Mouse (Mus musculus) splenic B cell, adult 2 months (primary cell): ENCODE results near the gene Optn.
"Not testable (repeated sequence)": the region's sequence is repeated elsewhere in the genome, so short reads cannot be mapped to it uniquely, and the experiment has no call there.

Experiments used
- DNase-seq: peaks from one replicate; pipeline ENCODE4 v3.0.0-alpha.2; 2011; ENCODE audit warnings: low read depth, low spot score
- H3K27me3 ChIP-seq: 2 replicates; pipeline ENCODE4 v1.6.1; 2012; ENCODE audit warnings: mild to moderate bottlenecking, low read length, moderate library complexity, mixed read lengths; ENCODE audit not compliant: control insufficient read depth, poor library complexity, insufficient read depth, severe bottlenecking
- H3K36me3 ChIP-seq: 2 replicates; pipeline ENCODE4 v1.6.1; 2012; ENCODE audit warnings: mild to moderate bottlenecking, low read length, moderate library complexity, mixed read lengths; ENCODE audit not compliant: control insufficient read depth, poor library complexity, insufficient read depth, severe bottlenecking

The Optn gene

DNA sequence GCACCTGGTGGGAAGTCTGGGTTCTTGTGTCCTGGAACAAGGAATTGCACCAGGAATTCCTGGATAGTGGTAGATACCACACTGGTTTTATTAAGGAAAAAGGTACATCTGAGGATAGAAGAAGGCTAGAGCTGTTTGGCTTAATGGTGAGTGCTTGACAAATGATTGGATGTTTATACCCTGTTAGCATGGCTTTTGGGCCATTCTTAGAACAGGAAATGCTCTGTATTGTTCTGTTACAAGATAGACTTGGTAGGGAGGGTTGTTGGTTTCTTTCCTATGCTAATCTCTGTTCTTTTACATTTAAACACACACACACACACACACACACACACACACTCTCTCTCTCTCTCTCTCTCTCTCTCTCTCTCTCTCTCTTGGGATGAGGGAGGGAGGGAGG, 12.0 kb upstream of the Optn start:
- no peak for DNase-seq

GRCm38 (mm10) chr2:5075432-5075831, 11.6 kb upstream of the Optn start:
- no peaks in the 10 kb centered on the region for H3K36me3 ChIP-seq
- DNase-seq, result no peak

More for the DNA sequence above, 12.0 kb upstream of the Optn start:
- Histone ChIP-seq H3K27me3 (no peaks in the 10 kb centered on the region), H3K36me3 (no peaks in the 10 kb centered on the region)

DNA sequence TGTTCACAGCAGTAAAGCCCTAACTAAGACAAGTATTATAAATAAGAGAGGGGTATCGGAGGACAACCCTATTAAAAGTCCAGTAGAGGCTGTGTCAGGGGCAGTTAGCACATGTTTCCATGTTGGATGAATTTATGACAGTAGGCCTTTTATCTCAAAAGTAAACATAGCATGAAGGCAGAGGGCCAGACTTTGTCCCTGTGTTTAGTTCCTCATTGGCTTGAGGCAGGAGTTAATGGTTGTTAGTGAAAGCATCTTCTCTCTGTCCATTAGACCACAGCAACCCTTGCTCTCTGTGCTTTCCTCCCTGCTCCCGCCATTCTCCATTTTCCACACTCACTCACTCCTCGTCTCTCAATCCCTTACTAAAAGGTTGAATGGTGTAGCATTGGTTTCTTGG, 9.9 kb upstream of the Optn start:
- Histone ChIP-seq H3K36me3 (no peaks in the 10 kb centered on the region), H3K27me3 (no peaks in the 10 kb centered on the region)
- DNase-seq, result no peak

More at GRCm38 (mm10) chr2:5075432-5075831, 11.6 kb upstream of the Optn start:
- H3K27me3 ChIP-seq, result no peaks in the 10 kb centered on the region

GRCm38 (mm10) chr2:5067951-5068350, 4.1 kb upstream of the Optn start:
- DNase-seq, result no peak
- H3K36me3 ChIP-seq, result no peaks in the 10 kb centered on the region
- H3K27me3 ChIP-seq, result no peaks in the 10 kb centered on the region

- H3K36me3 ChIP-seq, DNase-seq, H3K27me3 ChIP-seq: not testable (repeated sequence)
Measured at GRCm38 (mm10) chr2:5067254-5067653, 3.4 kb upstream of the Optn start.

GRCm38 (mm10) chr2:5064247-5064646, 396 bp upstream of the Optn start:
- DNase-seq, result no peak
- Histone ChIP-seq H3K27me3 (no peaks in the 10 kb centered on the region), H3K36me3 (no peaks in the 10 kb centered on the region)

DNA sequence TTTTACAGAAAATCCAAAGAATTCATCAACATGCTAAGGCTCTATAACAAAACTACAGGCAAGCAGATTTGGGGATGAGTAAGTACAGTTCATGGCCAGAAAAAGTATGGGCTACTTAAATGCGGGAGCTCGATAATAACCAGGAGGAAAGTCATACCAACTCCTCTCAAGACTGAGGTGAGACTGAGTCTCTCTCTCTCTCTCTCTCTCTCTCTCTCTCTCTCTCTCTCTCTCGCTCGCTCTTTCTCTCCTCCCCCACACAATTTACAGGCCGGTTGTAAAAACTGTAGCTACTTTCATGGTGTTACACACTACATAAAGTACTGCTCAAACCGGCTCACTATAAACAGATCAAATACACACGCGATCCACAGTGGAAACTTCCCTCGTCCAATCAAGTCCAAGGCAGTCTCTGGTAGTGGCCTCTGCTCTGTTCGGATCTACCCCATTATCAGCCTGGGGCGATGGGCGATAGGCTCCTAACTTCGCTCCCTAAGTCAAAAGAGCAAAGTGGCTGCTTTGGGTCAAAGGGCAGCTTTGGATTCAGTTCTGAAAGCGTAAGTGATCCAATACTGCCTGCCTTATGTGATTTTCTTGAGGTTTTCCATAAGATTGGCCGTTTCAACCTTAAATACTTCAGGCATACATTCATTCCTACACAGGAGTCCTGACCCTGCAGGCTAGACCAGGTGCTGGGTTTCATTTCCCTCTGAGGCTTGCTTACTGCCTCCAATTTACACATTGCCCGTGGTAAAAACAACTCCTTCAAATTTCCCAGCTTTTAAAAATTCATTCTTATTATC, 1.2 kb downstream of the Optn start:
- no peaks in the 10 kb centered on the region for H3K27me3 ChIP-seq
- no peaks in the 10 kb centered on the region for H3K36me3 ChIP-seq
- no peak for DNase-seq

GRCm38 (mm10) chr2:5061133-5061708, 2.6 kb downstream of the Optn start:
- DNase-seq, result no peak
- no peaks in the 10 kb centered on the region for H3K27me3 ChIP-seq
- H3K36me3 ChIP-seq, result no peaks in the 10 kb centered on the region

DNA sequence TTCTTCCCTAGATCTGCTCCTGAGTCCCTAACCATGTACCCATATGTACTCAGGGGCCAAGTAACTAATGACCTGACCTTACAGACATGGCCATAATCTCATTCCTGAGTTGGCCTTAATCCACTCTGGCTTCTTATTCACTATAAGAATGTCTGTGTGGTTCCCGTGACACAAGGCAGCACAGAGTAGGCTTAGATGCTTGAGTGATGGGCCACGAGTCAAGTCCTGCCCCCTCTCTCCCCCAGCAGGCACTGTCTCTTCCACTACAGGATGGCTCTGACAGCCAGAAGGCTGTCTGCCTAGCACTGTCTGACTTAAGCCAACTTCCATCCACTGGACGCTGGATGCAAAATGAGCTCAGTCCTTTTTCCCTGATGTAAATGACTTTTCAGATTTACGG, 3.9 kb downstream of the Optn start:
- no peaks in the 10 kb centered on the region for H3K27me3 ChIP-seq
- H3K36me3 ChIP-seq, result no peaks in the 10 kb centered on the region
- DNase-seq, result no peak

GRCm38 (mm10) chr2:5058436-5058835, 5.4 kb downstream of the Optn start:
- no peak for DNase-seq

DNA sequence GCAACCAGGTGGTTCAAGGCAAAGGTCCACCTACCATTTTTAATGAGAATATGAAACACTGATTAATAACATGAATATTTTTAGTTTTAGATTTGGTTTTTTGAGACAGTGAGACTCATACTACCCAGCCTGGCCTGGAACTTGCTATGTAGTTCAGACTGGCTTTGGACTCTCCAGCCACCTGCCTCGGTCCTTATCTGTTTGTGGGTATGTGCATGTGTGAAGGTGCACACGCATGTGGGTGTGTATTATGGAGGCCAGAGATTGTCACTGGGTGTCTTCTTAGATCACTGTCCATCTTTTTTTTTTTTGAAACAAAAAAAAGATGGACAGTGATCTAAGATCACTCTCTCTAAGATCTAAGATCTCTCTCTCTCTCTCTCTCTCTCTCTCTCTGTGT, 13.3 kb downstream of the Optn start:
- no peak for DNase-seq
- H3K36me3 ChIP-seq, result no peaks in the 10 kb centered on the region
- H3K27me3 ChIP-seq, result no peaks in the 10 kb centered on the region

More at GRCm38 (mm10) chr2:5058436-5058835, 5.4 kb downstream of the Optn start:
- Histone ChIP-seq H3K36me3 (no peaks in the 10 kb centered on the region), H3K27me3 (no peaks in the 10 kb centered on the region)

GRCm38 (mm10) chr2:5047016-5047415, 16.8 kb downstream of the Optn start:
- Histone ChIP-seq H3K27me3 (no peaks in the 10 kb centered on the region), H3K36me3 (no peaks in the 10 kb centered on the region)
- DNase-seq, result no peak

- peak; percentile 55 for DNase-seq
- no peaks in the 10 kb centered on the region for H3K36me3 ChIP-seq
- H3K27me3 ChIP-seq, result no peaks in the 10 kb centered on the region
Measured at GRCm38 (mm10) chr2:5045269-5045965, 18.4 kb downstream of the Optn start.

GRCm38 (mm10) chr2:5044321-5044720, 19.5 kb downstream of the Optn start:
- no peak for DNase-seq
- no peaks in the 10 kb centered on the region for H3K27me3 ChIP-seq
- H3K36me3 ChIP-seq, result no peaks in the 10 kb centered on the region

- DNase-seq, result no peak
- no peaks in the 10 kb centered on the region for H3K36me3 ChIP-seq
- no peaks in the 10 kb centered on the region for H3K27me3 ChIP-seq
Measured at GRCm38 (mm10) chr2:5043476-5043761, 20.4 kb downstream of the Optn start.
